Mouse (Mus musculus): Measurements from ENCODE around the gene Gm8909. TPM values are rescaled to one million over a fixed set of nuclear protein-coding genes. Genes with fewer than 3 reads are reported as not detected.
"Not testable (repeated sequence)": the region's sequence is repeated elsewhere in the genome, so short reads cannot be mapped to it uniquely, and the experiment has no call there.

The Gm8909 gene
- not detected for total RNA-seq (2021)

GRCm38 (mm10) chr17:36168039-36168652 is at the start of gene Gm8909:
Gene Gm8909, minus strand, starts transcription at chr17:36168537.
- no peak for DNase-seq

GRCm38 (mm10) chr17:36215586-36215985 is 47.2 kb upstream of the Gm8909 start:
- no peak for DNase-seq

GRCm38 (mm10) chr17:36206846-36207245 is 38.5 kb upstream of the Gm8909 start:
- DNase-seq, result no peak

- DNase-seq, result no peak
These were observed 37.5 kb upstream of the Gm8909 start for GRCm38 (mm10) chr17:36205862-36206261.

- DNase-seq, result no peak
These were observed 37.1 kb upstream of the Gm8909 start for GRCm38 (mm10) chr17:36205456-36205855.

GRCm38 (mm10) chr17:36201851-36202250 is 33.5 kb upstream of the Gm8909 start:
- DNase-seq, result no peak

- no peak for DNase-seq
These were observed 30.0 kb upstream of the Gm8909 start for GRCm38 (mm10) chr17:36198317-36198716.

GRCm38 (mm10) chr17:36194471-36194870 is 26.1 kb upstream of the Gm8909 start:
- no peak for DNase-seq

GRCm38 (mm10) chr17:36193546-36194141 is 25.3 kb upstream of the Gm8909 start:
- DNase-seq, result peak; percentile 68

- no peak for DNase-seq
These were observed 24.0 kb upstream of the Gm8909 start for GRCm38 (mm10) chr17:36192371-36192770.

GRCm38 (mm10) chr17:36190169-36190507 is 21.8 kb upstream of the Gm8909 start, which contains the start of gene H2-T3:
Gene H2-T3, minus strand, starts transcription at chr17:36190287.
- no peak for DNase-seq

- DNase-seq, result no peak
These were observed 21.3 kb upstream of the Gm8909 start for GRCm38 (mm10) chr17:36189491-36190168.

GRCm38 (mm10) chr17:36187540-36187939 is 19.2 kb upstream of the Gm8909 start:
- DNase-seq, result no peak

- no peak for DNase-seq
These were observed 13.9 kb upstream of the Gm8909 start for GRCm38 (mm10) chr17:36182212-36182611.

GRCm38 (mm10) chr17:36179446-36179845 is 11.1 kb upstream of the Gm8909 start:
- not testable (repeated sequence) for DNase-seq

GRCm38 (mm10) chr17:36178938-36179337 is 10.6 kb upstream of the Gm8909 start:
- peak; percentile 11 for DNase-seq

GRCm38 (mm10) chr17:36176132-36176531 is 7.8 kb upstream of the Gm8909 start:
- DNase-seq, result not testable (repeated sequence)

- no peak for DNase-seq
These were observed 2.0 kb upstream of the Gm8909 start for GRCm38 (mm10) chr17:36170287-36170814.

- DNase-seq, result no peak
These were observed 1.4 kb upstream of the Gm8909 start for GRCm38 (mm10) chr17:36169753-36170152.

- DNase-seq, result not testable (repeated sequence)
These were observed 757 bp upstream of the Gm8909 start for GRCm38 (mm10) chr17:36169094-36169493.

GRCm38 (mm10) chr17:36167306-36168038 is 865 bp downstream of the Gm8909 start:
- no peak for DNase-seq

GRCm38 (mm10) chr17:36166901-36167300 is 1.4 kb downstream of the Gm8909 start:
- DNase-seq, result not testable (repeated sequence)
